Mouse (Mus musculus) 3T3-L1 (cell line): ENCODE measurements around the gene Hrg.
"Not testable (repeated sequence)": the region's sequence is repeated elsewhere in the genome, so short reads cannot be mapped to it uniquely, and the experiment has no call there.

ENCODE experiments used
- DNase-seq: peaks from one replicate; pipeline ENCODE4 v3.0.0-alpha.2; 2015; ENCODE audit warnings: low read depth, low spot score

Hrg gene

DNA sequence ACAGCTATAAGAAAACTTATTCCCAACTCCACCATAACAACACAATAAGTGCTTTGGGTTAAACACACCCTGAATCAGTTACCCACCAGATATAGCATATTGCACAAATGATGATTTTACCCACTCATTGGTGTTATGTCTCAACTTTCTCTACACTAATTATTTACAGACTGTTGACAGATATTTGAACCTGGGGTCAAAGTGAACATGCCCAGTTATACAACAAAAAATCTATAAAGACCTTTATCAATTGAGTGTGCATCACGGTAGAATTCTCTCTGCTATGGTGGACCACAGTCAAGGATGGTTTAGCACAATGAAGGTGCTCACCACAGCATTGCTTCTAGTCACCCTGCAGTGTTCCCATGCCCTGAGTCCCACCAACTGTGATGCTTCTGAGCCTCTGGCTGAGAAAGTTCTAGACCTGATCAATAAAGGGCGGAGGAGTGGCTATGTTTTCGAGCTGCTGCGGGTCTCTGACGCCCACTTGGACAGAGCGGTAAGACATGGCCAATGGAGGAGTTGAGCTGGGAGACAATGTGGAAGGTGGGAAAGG lies at the start of gene Hrg:
Gene Hrg, plus strand, starts transcription at position 233 of the 556 bp plus-strand sequence.
- no peak for DNase-seq

DNA sequence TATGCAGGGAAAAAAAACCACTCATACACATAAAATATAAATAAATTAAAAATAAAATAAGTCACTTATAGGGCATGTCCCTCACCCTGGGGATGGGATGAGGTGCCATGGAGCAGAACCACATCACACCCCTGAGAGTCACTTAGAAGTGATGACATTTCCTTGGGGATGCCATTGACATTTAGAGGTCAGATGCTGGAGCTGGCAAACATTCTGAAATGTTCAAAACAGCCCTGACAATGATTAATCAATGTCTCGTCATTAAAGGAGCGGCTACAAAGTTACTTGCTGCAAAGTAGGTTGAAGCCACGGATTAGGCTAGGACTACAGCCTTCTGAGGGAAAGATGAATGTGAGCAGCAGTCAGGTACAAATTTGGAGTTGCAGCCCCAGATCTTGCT lies 49.5 kb upstream of the Hrg start:
- no peak for DNase-seq

DNA sequence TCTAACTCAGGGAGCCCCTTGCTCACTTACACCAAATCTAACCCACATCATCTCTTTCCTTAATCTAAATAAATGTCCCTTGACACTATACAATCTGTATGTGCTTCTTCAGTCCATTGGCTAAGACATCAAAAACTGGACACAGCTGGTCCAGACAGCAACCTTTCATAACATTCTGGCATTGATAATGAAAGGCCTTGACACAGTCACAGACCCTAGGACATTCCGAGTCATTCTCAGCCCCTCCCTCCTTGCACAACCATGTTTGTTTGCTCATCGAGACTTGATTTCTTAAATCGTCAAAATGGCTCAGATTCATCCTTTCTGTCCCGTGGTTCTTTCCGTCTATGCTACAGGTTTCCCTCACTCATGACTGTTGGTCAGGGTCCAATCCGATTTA lies 41.6 kb upstream of the Hrg start:
- no peak for DNase-seq

DNA sequence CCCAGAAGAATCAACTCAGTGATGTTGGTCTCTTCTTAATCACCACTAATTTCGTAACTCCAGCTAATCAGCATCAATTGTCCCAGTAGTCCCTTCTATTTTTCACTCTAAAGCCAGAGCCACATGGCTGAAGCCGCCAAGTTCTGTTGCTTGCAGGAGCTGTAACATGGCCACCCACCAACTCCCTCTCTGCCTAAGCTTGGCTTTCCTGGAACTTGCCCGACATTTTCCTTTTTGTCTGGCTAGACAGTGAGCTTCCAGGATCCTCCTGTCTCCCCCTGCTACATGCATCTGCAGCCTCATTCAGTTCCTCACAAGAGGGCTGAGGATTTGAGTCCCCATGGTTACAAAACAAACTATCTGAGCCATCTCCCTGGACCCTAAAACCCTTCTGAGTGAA lies 38.9 kb upstream of the Hrg start:
- DNase-seq = no peak

DNA sequence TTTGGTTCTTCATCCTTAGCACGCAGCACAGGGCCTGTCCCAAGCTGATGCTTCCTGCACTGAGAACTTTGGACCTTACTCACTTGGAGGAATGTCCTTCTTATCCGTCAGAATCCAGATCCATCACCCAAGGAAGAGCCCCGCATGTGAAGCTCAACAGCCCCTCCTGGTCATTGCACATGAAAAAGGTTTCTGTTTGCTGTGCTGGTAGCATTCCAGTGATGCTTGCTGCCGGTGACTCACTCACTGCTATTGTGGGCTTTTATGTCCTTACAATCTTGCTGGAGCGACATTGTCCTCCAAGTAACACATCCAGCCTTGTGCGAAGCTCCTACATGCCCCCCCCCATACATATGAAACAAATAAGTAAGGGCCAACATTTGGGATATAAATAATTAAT lies 38.0 kb upstream of the Hrg start:
- peak; percentile 71 for DNase-seq

DNA sequence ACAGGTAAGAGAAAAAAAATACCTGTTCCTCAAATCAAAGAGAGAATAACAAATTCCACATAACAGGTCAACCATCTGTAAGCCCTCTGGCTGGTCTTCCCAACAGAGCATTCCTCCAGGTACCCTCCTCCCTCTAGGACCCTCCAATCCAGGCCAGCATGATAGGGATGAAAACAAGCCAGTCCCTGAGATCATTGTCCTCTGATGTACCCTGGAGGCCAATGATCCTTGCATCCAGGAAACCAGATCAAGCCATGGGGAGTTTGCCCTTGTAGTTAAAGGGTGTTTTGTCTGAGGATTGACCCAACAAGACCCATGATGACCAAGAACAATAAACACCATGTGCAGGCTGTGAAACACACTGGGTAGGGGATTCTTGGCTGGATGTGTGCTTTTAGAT lies 36.6 kb upstream of the Hrg start:
- no peak for DNase-seq

DNA sequence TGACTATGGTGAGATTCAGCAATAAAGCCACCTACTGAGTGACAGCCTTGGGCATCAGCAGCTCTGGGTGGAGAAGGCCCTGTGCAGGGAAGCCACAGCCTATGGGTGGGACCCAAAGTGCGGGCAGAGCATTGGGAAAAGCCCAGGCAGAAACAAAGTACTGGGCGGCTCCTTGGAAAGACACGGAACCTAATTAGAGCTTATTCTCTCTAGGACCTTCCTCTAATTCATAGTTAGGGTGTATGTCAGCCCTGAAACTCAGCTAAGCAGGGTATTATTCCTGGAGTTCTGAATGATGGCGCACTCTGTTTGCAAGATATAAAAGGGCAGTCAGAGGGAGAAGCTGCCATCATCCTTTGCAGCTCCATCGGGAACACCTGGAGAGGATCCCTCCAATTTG lies 32.8 kb upstream of the Hrg start, which contains the start of gene Fetub:
Gene Fetub, plus strand, starts transcription at position 301 of the 400 bp plus-strand sequence.
- DNase-seq = no peak

DNA sequence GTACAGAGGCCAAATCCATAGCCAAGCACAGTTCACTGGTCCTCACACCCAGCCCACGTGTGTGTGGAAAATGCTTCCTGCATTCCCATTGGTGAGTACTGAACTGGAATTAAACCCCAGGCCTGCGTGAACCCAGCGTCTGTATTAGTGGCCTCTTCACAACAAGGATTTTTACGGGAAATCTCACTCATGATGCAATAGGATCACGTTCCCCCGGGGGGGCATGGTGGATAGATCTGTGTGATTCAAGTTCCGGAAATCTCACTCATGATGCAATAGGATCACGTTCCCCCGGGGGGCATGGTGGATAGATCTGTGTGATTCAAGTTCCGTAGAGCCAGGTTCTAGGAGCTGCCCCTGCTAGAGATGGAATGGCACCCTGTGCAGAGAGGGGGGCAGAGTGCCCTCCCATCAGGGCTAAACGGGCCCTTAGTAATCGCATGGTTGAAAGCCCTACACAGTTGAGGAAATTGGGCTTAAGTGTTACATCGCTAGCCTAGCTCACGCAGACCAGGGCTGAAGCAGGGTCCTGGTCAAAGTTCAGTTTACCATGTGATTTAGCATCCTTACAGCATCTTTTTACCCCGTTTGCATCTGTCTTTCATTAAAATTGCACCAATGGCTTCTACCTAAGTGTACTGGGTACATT lies 32.1 kb upstream of the Hrg start:
- DNase-seq = peak; percentile 30

DNA sequence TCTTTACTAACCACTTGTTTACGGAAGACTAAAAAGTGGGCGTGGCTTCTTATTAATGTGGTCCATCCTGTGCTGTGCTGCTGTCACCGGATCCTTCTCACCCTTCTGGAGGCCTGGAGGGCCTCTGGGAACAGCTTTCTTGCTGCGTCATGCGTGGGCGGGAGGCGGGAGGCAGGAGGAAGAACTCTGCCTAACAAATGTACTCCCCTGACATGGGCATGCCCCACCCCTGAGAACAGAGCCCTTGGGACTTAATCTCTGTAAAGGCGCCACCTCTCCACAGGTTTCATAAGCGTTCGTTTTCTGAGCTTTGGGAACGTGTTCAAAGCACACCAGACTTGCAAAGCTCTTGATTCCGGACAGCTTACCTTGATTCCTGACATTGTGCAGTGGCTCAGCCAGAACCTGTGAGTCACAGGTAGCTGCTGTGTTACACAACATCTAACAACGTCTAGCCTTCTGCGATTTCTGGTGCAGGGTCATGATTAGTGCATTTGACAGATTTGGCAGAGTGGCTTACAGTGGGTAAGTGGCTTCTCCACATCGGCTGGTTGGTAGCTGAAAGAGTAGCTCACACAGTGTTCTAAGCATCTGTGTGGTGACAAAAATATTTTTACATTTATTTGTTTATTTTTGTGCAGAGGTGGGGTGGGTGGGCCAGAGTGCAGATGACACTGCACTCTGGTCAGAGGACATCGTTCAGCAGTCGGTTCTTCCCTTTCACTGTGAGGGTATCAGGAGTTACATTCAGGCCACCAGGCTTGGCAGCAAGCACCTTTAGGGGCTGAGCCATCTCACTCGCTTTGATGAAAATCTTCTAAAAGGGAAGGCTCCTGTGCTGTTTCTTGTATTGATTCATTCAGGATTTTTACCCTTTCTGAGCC lies 30.7 kb upstream of the Hrg start:
- peak; percentile 84 for DNase-seq

DNA sequence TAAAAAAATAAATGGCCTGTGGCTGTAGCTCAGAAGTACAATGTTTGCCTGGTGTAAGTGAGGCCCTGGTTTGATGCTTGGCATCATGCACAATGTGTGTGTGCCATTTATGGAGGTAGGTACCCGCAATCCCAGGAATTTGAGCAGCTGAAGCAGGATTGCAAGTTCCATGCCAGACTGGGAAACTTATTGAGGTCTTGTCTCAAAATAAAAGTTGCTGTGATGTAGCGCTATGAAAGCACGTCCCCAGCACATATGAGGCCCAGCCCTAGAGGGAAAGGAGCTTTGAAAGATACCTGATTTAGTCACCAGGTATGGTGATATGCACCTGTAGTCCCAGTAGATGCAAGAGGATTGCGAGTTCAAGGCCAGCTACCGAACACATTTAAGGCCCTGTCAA lies 29.1 kb upstream of the Hrg start:
- no peak for DNase-seq

DNA sequence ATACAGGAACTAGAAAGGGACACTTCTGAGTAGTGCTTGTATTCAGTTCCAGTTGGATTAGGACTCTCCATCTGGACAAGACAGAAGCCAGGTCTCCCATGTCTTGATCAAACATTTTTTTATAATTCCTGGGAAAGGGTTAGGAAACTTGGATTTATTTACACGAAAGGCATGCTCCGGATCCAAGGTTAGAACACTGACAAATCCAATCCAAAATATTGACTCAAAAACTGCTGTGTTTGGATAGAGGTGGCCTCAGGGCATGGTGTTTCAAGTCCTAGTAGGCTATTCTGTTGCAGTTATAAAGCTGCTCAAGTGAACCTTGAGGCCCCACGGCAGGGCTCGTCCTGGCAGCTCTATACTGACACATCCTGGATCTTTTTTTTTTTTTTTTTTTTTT lies 28.4 kb upstream of the Hrg start:
- DNase-seq = peak; percentile 25

DNA sequence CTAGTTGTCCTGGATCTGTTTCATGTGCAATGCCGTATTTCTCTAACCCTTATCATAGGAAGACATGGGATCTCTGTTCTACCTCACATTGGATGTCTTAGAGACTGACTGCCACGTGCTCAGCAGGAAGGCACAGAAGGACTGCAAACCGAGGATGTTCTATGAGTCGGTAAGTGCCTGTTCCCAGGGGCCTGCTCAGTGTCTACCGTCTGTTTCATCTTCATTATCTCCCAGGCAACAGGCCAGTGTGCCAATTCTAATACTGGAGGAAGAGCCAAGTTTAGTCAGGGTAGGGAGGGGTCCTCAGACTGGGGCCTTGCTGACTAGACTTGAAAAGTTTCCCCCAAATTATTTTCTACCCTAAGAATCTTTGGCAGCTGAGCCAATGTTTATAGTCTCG lies 21.3 kb upstream of the Hrg start:
- no peak for DNase-seq

DNA sequence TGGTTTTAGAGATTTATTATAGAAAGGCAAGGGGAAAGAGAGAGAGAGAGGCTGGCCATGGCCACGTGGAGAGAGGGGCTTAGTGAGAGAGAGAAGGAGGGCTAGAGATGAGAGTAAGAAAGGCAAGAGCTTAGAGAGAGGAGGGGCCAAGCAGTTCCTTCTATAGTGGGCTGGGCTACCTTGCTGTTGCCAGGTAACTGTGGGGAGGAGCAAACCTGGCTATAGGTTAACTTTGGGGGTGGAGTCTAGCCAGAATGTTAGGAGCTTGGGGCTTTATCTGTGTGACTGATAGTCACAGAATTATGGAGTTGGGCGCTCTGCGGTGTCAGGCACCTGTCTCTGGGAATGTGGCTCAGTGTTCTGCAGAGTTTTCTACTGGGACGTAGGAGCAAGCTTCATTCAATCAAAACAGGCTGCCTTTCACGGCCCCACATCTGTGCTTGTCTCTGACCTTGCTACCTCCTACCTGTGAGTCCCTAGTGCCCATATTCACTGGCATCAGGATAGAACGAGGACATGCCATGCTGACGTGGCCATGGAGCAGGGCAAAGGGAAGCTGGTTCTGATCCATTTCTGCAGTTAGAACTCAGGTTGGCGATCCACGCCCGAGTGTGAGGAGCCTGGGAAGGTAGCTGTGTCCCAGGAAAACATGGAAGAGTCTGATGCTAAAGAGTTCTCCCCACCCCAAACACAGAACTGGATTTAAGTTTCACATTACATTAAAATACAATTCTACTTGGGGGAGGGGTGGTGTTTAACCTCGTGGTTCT lies 19.3 kb upstream of the Hrg start:
- no peak for DNase-seq

DNA sequence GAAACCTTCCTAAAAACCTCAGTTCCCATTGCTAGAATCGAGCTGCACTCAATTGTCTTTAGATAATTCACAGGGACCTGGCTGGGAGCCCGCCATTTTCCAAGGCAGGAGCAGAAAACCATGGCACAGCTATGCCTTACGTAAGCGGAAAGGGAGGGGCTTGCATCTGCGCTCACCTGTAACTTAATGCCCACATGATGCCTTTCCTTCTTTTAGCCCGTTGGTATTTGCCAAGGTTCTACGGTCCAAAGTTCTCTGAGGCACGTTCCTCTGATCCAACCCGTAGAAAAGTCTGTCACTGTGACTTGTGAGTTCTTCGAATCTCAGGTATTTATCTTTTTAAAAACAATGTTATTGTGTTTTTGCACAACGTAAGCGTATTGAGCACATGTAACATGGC lies 13.2 kb upstream of the Hrg start:
- DNase-seq = no peak

DNA sequence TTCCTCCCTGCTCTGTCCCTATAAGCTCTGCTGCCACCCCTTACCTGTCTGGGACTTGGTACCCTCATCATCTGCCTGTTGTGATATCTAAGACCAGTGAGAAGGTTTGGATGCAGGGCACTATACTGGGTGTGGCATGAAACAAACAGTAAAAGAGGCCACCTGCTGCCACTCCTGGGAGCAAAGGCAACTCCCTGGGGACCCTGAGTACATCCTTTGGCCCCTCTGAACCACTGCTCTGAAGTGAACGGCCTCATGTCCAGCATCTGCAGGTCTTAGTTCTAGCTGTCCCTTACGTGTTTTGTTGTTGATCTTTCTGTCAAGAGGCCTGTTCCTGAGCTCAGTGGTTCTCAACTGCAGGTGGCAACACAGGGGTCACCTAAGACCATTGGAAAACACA lies 12.3 kb upstream of the Hrg start:
- DNase-seq = no peak

DNA sequence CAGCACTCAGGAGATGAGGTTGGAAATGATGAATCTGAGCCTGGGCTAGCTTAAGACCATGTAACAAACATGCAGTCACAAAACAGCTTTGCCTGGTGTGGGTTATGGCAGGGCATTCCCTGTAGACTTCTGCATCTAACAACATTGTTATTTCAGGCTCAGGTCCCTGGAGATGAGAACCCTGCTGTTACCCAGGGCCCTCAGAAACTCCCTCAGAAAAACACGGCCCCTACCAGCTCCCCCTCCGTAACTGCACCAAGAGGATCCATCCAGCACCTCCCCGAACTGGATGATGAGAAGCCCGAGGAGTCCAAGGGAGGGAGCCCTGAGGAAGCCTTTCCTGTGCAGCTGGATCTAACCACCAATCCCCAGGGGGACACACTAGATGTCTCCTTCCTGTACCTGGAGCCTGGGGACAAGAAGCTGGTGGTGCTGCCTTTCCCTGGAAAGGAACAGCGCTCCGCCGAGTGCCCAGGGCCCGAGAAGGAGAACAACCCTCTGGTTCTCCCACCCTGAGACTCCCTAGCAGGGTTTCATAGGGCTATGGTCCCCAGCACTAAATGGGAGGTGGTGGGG lies 11.7 kb upstream of the Hrg start:
- no peak for DNase-seq

DNA sequence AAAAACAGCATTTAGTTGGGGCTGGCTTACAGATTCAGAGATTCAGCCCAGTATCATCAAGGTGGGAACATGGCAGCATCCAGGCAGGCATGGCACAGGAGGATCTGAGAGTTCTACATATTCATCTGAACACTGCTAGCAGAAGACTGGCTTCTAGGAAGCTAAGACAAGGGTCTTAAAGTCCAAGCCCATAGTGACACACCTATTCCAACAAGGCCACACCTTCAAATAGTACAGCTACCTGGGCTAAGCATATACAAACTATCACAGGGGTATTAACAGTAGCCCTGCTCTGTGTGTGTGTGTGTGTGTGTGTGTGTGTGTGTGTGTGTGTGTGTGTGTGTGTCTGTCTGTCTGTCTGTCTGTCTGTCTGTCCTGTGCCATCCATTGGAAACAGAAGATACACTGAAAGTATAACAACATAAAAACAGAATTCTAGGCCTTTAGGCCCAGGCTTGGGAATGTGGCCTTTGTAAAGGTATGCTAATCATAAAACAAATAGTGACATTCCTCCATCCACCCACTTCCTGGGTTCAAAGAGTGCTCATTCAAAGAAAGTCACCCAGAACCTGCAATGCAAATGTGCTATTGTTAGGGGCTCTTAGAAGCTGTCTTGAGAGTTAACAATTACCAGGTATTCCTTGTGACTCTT lies 8.9 kb upstream of the Hrg start:
- DNase-seq = not testable (repeated sequence)

DNA sequence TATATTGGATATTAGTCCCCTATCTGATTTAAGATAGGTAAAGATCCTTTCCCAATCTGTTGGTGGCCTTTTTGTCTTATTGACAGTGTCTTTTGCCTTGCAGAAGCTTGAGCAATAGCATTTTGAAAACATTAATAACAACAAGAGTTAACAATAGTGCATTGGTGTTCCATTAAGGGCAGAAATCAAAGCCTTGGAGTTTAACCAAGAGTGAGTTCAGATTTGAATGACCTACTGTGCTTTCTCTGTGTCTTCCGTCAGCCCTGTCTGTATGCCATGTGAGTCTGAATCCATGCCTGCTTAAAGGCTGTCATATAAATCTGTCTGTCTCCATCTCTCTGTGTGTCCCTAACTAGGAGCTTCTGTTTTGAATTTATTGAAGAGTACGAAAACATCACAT lies 3.5 kb upstream of the Hrg start:
- no peak for DNase-seq

DNA sequence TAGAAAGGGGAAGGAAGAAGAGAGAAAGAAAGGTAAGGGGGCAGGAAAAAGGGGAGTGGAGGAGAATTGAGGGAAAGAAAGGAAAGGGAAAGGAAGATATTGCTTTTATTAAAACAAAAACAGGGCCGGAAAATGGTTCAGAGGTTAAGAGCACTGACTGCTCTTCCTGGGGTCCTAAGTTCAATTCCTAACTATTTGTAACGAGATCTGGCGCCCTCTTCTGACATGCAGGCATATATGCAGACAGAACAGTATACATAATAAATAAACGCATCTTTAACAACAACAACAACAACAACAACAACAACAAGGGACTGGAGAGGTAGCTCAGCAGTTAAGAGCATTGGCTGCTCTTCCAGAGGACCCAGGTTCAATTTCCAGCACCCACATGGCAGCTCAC lies 2.2 kb downstream of the Hrg start:
- DNase-seq = peak; percentile 27

DNA sequence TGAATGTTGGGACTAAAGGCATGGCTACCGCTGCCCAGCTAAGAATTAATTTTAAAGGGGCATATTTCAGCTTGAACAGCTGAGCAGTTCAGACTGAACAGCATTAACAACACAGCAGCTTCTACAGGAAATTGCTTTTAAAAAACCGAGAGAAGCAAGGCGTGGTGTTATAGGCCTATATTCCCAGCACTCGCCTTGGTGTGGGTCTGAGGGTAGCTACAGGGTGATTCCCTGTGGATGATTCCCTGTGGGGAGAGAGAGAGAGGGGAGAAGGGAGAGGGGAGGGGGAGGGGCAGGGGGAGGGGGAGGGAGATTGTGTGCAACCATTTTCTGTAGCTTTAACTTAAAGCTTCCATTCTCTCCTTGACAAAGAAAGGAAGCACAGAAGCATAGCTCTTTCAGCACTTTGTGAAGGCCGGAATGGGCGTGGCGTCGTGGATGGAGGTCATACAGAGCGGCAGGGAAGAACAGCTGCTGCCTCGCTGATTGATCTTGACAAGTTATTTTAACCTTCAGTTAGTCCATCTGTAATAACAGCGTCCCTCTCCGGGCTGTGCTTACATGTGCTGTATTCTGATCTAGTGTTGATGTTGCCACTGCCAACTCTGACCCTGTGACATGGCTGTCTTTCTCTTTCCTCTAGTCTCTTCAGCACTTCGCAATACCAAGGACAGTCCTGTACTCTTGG lies 4.7 kb downstream of the Hrg start:
- no peak for DNase-seq

DNA sequence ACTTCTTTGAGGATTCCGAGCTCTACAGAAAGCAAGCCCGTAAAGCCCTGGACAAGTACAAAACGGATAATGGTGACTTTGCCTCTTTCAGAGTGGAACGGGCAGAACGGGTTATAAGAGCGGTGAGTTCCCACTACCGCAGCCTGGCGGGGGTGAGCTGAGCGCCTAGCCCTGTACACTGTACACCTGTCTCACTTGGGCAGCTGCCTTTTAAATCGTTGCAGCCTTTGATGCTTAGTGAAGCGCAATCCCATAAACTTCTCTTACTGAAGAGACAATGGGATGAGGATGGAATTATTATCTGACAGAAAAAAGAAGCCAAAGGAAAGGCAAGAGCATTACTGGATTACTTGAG lies 5.2 kb downstream of the Hrg start:
- DNase-seq = no peak
